Mouse (Mus musculus): ENCODE measurements around the gene Slc35f4. TPM values are rescaled to one million over a fixed set of nuclear protein-coding genes. Genes with fewer than 3 reads are reported as not detected.

The Slc35f4 gene
- total and polyA plus RNA-seq, 3 experiments, result not detected

DNA sequence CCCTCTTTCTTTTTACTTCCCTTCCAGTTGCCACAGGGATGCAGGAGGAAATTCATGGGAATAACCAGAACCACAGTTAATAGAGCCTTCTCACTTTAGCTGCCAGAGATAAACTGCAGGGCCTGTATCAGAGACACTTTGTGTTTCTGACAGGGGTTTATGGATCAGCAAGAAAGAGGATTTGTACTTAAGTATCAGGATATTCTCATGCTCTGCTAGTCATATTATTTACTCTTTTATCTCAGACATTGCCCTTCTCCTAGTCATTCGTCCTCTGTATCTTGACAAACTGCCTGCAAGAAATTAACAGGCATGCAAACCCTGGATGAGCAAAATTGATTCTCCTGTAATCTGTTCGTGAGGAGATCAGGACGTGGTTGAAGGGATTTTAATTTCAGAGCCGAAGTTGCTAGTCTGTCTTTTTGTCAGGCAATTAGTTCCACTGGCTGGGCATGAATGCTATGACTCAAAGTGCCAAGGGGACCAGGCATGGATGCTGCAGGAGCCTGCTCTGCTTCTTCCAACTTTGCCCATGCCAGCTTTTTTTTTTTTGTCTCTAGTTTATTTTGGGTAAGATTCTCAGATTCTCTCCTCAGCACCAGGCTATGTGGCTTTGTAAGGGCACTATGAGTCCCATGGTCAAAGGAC, 231.9 kb downstream of the Slc35f4 start:
- TF ChIP-seq USF1 (IDR thresholded peaks at IDR 0.05; ENCODE audit: low read depth, low read length) (no peak), SMC3 (IDR thresholded peaks at IDR 0.05; ENCODE audit: low read depth, low read length) (no peak), CHD1 (IDR thresholded peaks at IDR 0.05; ENCODE audit: low read depth, low read length) (no peak), ZNF384 (IDR thresholded peaks at IDR 0.05; ENCODE audit: low read depth, low read length) (no peak), E2F4 (IDR thresholded peaks at IDR 0.05; ENCODE audit: insufficient replicate concordance, low read depth, low read length) (no peak), MYC (IDR thresholded peaks at IDR 0.05; ENCODE audit: low read depth, low read length) (no peak), RCOR1 (conservative IDR thresholded peaks at IDR 0.05; ENCODE audit: low read depth, low read length) (no peak), MAFK (IDR thresholded peaks at IDR 0.05; ENCODE audit: insufficient replicate concordance, low read length) (no peak), NRF1 (IDR thresholded peaks at IDR 0.05; ENCODE audit: low read depth, low read length) (no peak)
- Histone ChIP-seq H3K4me2 (ENCODE audit: insufficient read depth, low read depth, poor library complexity, severe bottlenecking) (no peak overlapping the region), H3K4me3 (replicated peaks in 1 of 3; ENCODE audit: low read depth in 2 of 3, low read length in 2 of 3, poor library complexity in 1 of 3) (no peak overlapping the region), H3K27me3 (replicated peaks) (no peaks in the 10 kb centered on the region), H3K27ac (ENCODE audit: insufficient read depth, low read depth) (no peak overlapping the region), H3K4me1 (ENCODE audit: control insufficient read depth in 1 of 2, insufficient read depth in 2 of 2) (no peaks in the 10 kb centered on the region), H3K9me3 (replicated peaks; ENCODE audit: low read length) (no peaks in the 10 kb centered on the region), H3K9ac (ENCODE audit: insufficient read depth, low read depth) (no peak overlapping the region), H3K36me3 (replicated peaks in 1 of 2; ENCODE audit: control insufficient read depth in 1 of 2, insufficient read depth in 1 of 2, low read length in 1 of 2) (no peaks in the 10 kb centered on the region), H3K79me2 (replicated peaks; ENCODE audit: control insufficient read depth, extremely low read depth, insufficient read depth, poor library complexity, severe bottlenecking) (no peaks in the 10 kb centered on the region)
- DNase-seq (ENCODE audit: extremely low read depth), result no peak
- dilution Hi-C loops (cut with MboI; ENCODE audit: extremely low pct_ligation_motif_present, extremely low pct_unique_long_range_greater_than_20kb, low sequenced_read_pairs), result no loop called here
- in situ Hi-C loops (cut with MboI; ENCODE audit: low pct_ligation_motif_present, low pct_unique_long_range_greater_than_20kb, low sequenced_read_pairs), result no loop called here

GRCm38 (mm10) chr14:49290029-49290745, 235.7 kb downstream of the Slc35f4 start:
- no peak for DNase-seq (ENCODE audit: extremely low read depth)
- H3K4me1 ChIP-seq (ENCODE audit: control insufficient read depth in 1 of 2, insufficient read depth in 2 of 2), result no peaks in the 10 kb centered on the region
- no peaks in the 10 kb centered on the region for H3K79me2 ChIP-seq (replicated peaks; ENCODE audit: control insufficient read depth, extremely low read depth, insufficient read depth, poor library complexity, severe bottlenecking)
- dilution Hi-C loops (cut with MboI; ENCODE audit: extremely low pct_ligation_motif_present, extremely low pct_unique_long_range_greater_than_20kb, low sequenced_read_pairs), result no loop called here
- no peak overlapping the region for H3K27ac ChIP-seq (ENCODE audit: insufficient read depth, low read depth)
- TF ChIP-seq ZKSCAN1 (IDR thresholded peaks at IDR 0.05; ENCODE audit: borderline replicate concordance, low read depth, low read length), result no peak
- TF ChIP-seq ELF1 (IDR thresholded peaks at IDR 0.05; ENCODE audit: low read depth, low read length), result no peak
- TF ChIP-seq UBTF (IDR thresholded peaks at IDR 0.05; ENCODE audit: low read depth, low read length), result no peak
- no peak for TF ChIP-seq IRF4 (IDR thresholded peaks at IDR 0.05; ENCODE audit: low read depth, low read length)
- no peak for TF ChIP-seq MAX (IDR thresholded peaks at IDR 0.05; ENCODE audit: low read length)
- no peak for TF ChIP-seq CHD2 (IDR thresholded peaks at IDR 0.05; ENCODE audit: low read length)
- no peak for TF ChIP-seq MEF2A (IDR thresholded peaks at IDR 0.05; ENCODE audit: borderline replicate concordance, low read depth, low read length)
- no peak for TF ChIP-seq TCF12 (IDR thresholded peaks at IDR 0.05; ENCODE audit: low read depth, low read length)
- TF ChIP-seq PAX5 (IDR thresholded peaks at IDR 0.05; ENCODE audit: low read length), result no peak
- H3K4me3 ChIP-seq (replicated peaks in 1 of 3; ENCODE audit: low read depth in 2 of 3, low read length in 2 of 3, poor library complexity in 1 of 3), result no peak overlapping the region
- H3K27me3 ChIP-seq (replicated peaks), result no peaks in the 10 kb centered on the region
- in situ Hi-C loops (cut with MboI; ENCODE audit: low pct_ligation_motif_present, low pct_unique_long_range_greater_than_20kb, low sequenced_read_pairs), result no loop called here
- no peak overlapping the region for H3K4me2 ChIP-seq (ENCODE audit: insufficient read depth, low read depth, poor library complexity, severe bottlenecking)
- H3K9me3 ChIP-seq (replicated peaks; ENCODE audit: low read length), result no peaks in the 10 kb centered on the region
- H3K36me3 ChIP-seq (replicated peaks in 1 of 2; ENCODE audit: control insufficient read depth in 1 of 2, insufficient read depth in 1 of 2, low read length in 1 of 2), result no peaks in the 10 kb centered on the region
- H3K9ac ChIP-seq (ENCODE audit: insufficient read depth, low read depth), result no peak overlapping the region

All from CH12.LX (cell line).